Mouse (Mus musculus): ENCODE data around the gene Htr5a.

The Htr5a gene

DNA sequence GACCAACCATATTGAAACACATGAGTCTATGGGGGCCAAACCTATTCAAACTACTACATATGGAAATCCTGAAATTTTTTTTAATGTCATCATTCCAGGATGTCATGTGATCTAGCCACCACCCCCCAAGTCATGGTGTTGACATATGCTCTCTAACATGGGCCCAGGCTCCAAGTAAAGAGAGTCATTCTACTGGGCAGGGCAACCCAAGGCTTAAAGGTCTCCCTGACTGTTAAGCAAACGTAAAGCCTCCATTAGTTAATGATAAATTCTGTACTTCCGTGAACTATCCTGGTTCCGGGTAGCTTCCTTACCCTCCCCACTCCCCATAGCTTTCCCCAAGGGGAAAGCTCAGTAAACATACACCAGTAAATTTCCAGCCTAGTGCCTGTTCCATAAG lies 46.1 kb downstream of the Htr5a start:
- no peak for DNase-seq

DNA sequence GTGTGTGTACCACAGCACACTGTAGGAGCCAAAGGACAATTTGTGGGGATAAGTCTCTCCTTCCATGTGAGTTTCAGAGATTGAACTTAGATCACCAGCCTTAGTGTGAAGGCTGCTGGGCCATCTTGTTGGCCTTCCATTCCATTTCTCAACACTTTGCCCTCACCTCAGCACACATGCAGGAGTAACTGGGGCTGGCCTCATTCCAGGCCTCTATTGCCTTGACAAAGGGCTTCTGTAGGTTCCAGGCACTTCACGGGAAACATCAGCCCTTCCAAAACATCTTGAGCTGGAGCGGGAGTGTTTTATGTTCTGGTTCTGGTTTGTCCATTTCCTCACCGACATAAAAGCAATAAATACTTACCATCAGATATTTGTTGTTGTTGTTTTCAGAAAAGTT lies 54.0 kb downstream of the Htr5a start:
- DNase-seq: no peak

DNA sequence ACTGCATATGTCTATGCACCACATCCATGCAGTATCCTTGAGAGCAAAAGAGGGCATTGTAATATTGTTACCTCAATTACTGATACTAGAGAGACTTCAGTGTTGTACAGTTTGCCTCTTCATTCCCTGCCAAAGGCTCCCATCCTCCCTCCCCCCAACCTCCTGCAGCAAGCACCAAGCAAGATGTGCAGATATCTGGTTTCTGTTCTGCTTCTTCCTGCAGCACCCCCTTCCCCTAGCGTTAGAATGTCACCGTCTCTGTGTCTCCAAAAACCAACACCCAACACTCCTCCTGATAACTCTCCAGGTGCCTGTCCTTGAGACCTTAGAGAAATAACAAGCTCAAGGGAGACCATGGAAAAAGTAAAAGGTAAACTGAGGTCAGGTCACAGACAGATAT lies 57.8 kb downstream of the Htr5a start:
- DNase-seq: no peak

DNA sequence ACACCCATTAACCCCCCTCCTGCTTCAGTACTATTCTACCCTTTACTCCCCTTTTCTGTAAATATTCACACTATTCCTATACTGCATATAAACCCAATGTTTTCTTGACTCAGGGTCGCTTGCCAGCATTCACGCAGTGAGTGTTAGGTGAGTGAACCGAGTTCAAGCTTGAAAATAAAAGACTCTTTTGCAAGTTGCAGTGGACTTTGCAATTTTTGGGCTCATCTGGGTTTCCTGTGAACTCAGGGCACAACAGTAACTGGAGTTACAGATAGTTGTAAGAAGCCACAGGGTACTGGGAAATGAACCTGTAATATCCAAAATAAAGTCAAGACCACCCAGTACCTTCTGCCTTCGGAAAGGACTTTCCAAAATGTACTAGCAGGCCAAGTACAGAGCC lies 58.2 kb downstream of the Htr5a start:
- no peak for DNase-seq

All from cerebellum, postnatal 10 days (tissue).